Mouse (Mus musculus): ENCODE measurements around the gene Kcnk4. TPM values are rescaled to one million over a fixed set of nuclear protein-coding genes. Genes with fewer than 3 reads are reported as not detected.

Gene Kcnk4
- total RNA-seq (2014; rRNA removed) (8.8 and 12.7 TPM in 2 replicates), polyA plus RNA-seq (2015; fragmentation: Nextera tagmentation; extraction: Ambion mirVana) (8.6 and 8.7 TPM in 2 replicates)

- H3K9me3 ChIP-seq (ENCODE audit: low read length): no peaks in the 10 kb centered on the region
- H3K9ac ChIP-seq: peak within 1 kb of the TSS; percentile 44
- TF ChIP-seq CTCF (IDR thresholded peaks at IDR 0.05; ENCODE audit: low read depth): no peak
- H3K4me3 ChIP-seq (ENCODE audit: low read depth, low read length): peak within 1 kb of the TSS; percentile 41
- peaks cover 8% of the 10 kb centered on the region; the same call in 1 of the 2 replicates for H3K4me1 ChIP-seq (ENCODE audit: insufficient read depth)
- WGBS: 9% methylated on average over 23 of the region's 23 CpGs
- H3K27ac ChIP-seq (ENCODE audit: low read depth, low read length): no peak within 1 kb of the TSS
- ATAC-seq (no peak; the same call in 1 of the 2 replicates), DNase-seq (no peak)
- H3K4me2 ChIP-seq (ENCODE audit: low read depth): peak within 1 kb of the TSS; percentile 67
- peaks cover 27% of the 10 kb centered on the region for H3K27me3 ChIP-seq (ENCODE audit: insufficient read depth, low read length)
- H3K36me3 ChIP-seq (ENCODE audit: insufficient read depth): peaks cover 7% of the 10 kb centered on the region; the same call in 1 of the 2 replicates
Observed at GRCm38 (mm10) chr19:6934195-6934977, at the start of gene Kcnk4. Gene Kcnk4 (minus strand): TSS chr19:6934515.

GRCm38 (mm10) chr19:6983621-6984020, 49.3 kb upstream of the Kcnk4 start:
- H3K27ac ChIP-seq (ENCODE audit: low read depth, low read length): no peak overlapping the region
- H3K4me1 ChIP-seq (ENCODE audit: insufficient read depth): peaks cover 11% of the 10 kb centered on the region; the same call in 1 of the 2 replicates
- no peak overlapping the region for H3K9ac ChIP-seq
- 25% methylated on average over 5 of the region's 5 CpGs for WGBS
- TF ChIP-seq CTCF (IDR thresholded peaks at IDR 0.05; ENCODE audit: low read depth): no peak
- H3K36me3 ChIP-seq (ENCODE audit: insufficient read depth): peaks cover 22% of the 10 kb centered on the region
- no peak for ATAC-seq
- no peaks in the 10 kb centered on the region for H3K9me3 ChIP-seq (ENCODE audit: low read length)
- H3K4me3 ChIP-seq (ENCODE audit: low read depth, low read length): no peak overlapping the region
- no peak overlapping the region for H3K4me2 ChIP-seq (ENCODE audit: low read depth)
- no peaks in the 10 kb centered on the region for H3K27me3 ChIP-seq (ENCODE audit: insufficient read depth, low read length)
- DNase-seq: no peak

DNA sequence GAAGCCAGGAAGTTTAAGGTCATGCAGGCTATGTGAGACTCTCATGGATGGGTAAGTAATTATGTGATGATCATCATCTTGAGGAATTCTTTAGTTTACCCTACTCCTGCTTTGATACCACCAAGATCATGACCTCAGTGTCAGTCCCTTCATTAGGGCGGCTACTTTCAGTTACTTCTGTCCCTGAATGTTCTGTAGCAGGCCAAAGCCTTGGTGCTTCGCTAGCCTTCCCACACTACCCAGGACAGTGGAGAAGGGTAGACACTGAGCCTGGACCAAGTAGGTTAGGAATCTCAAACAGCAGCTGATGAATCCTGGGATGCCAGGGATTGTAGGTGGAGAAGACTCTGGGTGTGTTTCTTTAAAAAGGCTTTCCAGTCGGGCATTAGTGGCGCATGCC, 47.1 kb upstream of the Kcnk4 start:
- ATAC-seq: no peak
- peaks cover 14% of the 10 kb centered on the region for H3K4me1 ChIP-seq (ENCODE audit: insufficient read depth)
- no peak overlapping the region for H3K4me2 ChIP-seq (ENCODE audit: low read depth)
- H3K27me3 ChIP-seq (ENCODE audit: insufficient read depth, low read length): no peaks in the 10 kb centered on the region
- 92% methylated on average over 4 of the region's 4 CpGs for WGBS
- H3K9ac ChIP-seq: no peak overlapping the region
- H3K9me3 ChIP-seq (ENCODE audit: low read length): no peaks in the 10 kb centered on the region
- no peak for DNase-seq
- H3K4me3 ChIP-seq (ENCODE audit: low read depth, low read length): no peak overlapping the region
- TF ChIP-seq CTCF (IDR thresholded peaks at IDR 0.05; ENCODE audit: low read depth): no peak
- H3K36me3 ChIP-seq (ENCODE audit: insufficient read depth): peaks cover 30% of the 10 kb centered on the region
- no peak overlapping the region for H3K27ac ChIP-seq (ENCODE audit: low read depth, low read length)

DNA sequence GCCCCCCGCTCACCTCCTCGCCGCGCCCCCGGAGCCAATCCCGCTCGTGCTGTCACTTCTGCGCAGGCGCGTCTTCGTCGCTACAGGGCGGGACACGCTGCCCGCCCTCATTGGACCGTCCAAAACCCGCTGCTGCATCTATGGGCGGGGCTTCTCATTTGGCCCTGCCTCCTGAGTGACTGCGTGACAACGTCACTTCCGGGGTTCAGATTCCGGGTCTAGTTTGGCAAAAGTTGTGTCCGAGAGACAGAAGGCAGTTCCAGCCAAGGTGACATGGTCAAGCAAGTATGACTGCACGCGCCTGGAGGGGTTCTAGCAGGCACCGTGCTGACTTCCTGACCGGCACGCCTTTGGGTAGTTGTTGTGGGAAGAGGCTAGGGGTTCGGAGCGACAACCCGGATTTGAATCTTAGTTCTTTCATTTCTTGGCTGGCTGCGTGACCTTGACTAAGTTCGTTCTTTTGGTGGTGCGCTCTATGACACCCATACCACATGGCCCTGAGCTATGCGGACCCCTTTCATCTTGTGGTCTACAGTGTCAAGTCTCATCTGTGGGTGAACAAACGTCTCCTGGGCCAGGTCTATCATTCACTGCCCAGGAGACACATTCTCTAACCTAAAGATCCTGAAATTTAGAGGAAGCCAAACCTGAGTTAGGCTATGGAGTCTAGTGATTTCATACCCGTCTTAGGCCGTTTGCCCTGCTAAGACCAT, 46.2 kb upstream of the Kcnk4 start, which contains the start of gene Fkbp2:
Fkbp2 (minus strand) TSS at position 121 of the 713 bp plus-strand sequence.
- WGBS: 2% methylated on average over 38 of the region's 38 CpGs
- peak; percentile 100 for DNase-seq
- Histone ChIP-seq H3K27ac (ENCODE audit: low read depth, low read length) (peak within 1 kb of the TSS; percentile 87), H3K4me1 (ENCODE audit: insufficient read depth) (peaks cover 9% of the 10 kb centered on the region), H3K9me3 (ENCODE audit: low read length) (no peaks in the 10 kb centered on the region), H3K4me2 (ENCODE audit: low read depth) (peak within 1 kb of the TSS; percentile 77), H3K9ac (peak within 1 kb of the TSS; percentile 74), H3K4me3 (ENCODE audit: low read depth, low read length) (peak within 1 kb of the TSS; percentile 55), H3K36me3 (ENCODE audit: insufficient read depth) (peaks cover 30% of the 10 kb centered on the region), H3K27me3 (ENCODE audit: insufficient read depth, low read length) (no peaks in the 10 kb centered on the region)
- no peak for TF ChIP-seq CTCF (IDR thresholded peaks at IDR 0.05; ENCODE audit: low read depth)
- peak; percentile 88 for ATAC-seq

DNA sequence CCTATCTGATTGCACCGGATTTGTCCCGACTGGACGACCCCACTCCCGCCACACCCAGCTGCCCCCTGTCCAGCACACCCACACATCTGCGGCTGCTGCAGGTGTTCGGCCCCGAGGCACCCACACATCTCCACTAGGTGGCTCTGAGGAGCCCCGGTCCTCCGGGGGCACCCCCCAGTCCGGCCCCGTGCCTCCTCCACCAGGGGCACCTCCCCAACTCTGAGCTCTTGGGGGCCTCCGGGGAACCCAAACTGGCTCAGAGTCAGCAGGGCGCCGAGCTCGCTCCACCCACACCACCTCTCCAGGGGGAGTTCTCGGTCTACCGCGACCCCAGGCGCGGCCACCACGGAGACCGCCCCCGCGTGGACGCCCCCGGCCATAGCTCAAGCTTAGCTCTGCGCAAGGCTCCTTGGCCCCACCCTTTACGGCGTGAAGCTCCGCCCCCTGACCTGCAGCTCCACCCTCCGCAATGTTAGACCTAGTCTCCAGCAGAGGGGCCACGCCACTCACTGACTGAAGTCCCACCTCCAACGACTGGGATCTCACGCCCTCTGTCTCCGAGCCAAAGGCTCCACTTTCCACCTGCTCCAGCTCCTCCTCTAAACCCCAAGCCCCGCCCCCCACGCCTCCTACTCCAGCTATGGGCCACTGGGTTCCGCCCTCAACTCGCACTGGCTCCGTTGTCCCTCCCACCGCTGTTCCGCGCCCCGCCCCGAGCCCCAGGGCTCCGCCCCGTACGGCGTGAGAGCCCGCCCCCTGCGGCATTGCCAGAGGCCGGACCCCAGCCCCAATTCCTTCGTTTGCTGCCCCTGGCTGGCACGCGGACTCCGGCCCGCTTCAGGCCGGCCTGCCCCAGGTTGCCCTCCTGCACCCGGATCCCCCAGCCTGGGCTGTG, 45.4 kb upstream of the Kcnk4 start:
- 1% methylated on average over 56 of the region's 59 CpGs for WGBS
- H3K27ac ChIP-seq (ENCODE audit: low read depth, low read length): peak overlapping the region; percentile 87
- no peaks in the 10 kb centered on the region for H3K27me3 ChIP-seq (ENCODE audit: insufficient read depth, low read length)
- peak overlapping the region; percentile 77 for H3K4me2 ChIP-seq (ENCODE audit: low read depth)
- peak; percentile 77 for TF ChIP-seq CTCF (IDR thresholded peaks at IDR 0.05; ENCODE audit: low read depth)
- H3K9me3 ChIP-seq (ENCODE audit: low read length): no peaks in the 10 kb centered on the region
- H3K9ac ChIP-seq: peak overlapping the region; percentile 74
- DNase-seq (peak; percentile 98), ATAC-seq (peak; percentile 84)
- peak overlapping the region; percentile 55 for H3K4me3 ChIP-seq (ENCODE audit: low read depth, low read length)
- peaks cover 9% of the 10 kb centered on the region for H3K4me1 ChIP-seq (ENCODE audit: insufficient read depth)
- peaks cover 23% of the 10 kb centered on the region for H3K36me3 ChIP-seq (ENCODE audit: insufficient read depth)

- WGBS: 8% methylated on average over 11 of the region's 11 CpGs
- Histone ChIP-seq H3K9ac (peak overlapping the region; percentile 74), H3K27ac (ENCODE audit: low read depth, low read length) (peak overlapping the region; percentile 87), H3K4me1 (ENCODE audit: insufficient read depth) (peaks cover 9% of the 10 kb centered on the region), H3K9me3 (ENCODE audit: low read length) (no peaks in the 10 kb centered on the region), H3K27me3 (ENCODE audit: insufficient read depth, low read length) (no peaks in the 10 kb centered on the region), H3K36me3 (ENCODE audit: insufficient read depth) (peaks cover 22% of the 10 kb centered on the region), H3K4me2 (ENCODE audit: low read depth) (peak overlapping the region; percentile 77), H3K4me3 (ENCODE audit: low read depth, low read length) (peak overlapping the region; percentile 55)
- ATAC-seq (no peak), DNase-seq (peak; percentile 25)
- no peak for TF ChIP-seq CTCF (IDR thresholded peaks at IDR 0.05; ENCODE audit: low read depth)
Observed at GRCm38 (mm10) chr19:6979001-6979479, 44.7 kb upstream of the Kcnk4 start.
